Comparison of ENCODE assay signal across 12 mouse cellular contexts in the genomic region with DNA sequence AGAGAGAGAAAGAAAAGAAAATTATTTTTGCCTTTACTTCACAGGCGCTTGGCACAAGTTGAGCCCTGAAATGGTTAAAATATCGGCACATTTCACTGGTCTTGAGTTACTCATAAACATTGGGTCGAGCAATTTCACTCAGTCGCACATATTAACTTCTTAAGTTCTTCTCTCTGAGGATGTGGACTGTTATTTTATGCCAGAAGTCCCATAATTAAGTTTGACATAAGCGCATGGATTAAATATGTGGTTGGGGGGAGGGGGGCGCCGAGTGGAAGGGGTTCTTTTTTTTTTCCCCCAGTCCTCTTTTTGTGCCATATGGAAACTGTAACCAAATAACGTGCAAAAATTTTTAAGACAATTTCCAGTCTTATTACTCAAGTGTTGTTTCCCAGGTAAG.
"Had no signal": no experiment of that assay in that cellular context is flagged by ENCODE, and none has a peak within 500 bp of the region (broad histone marks: within the 10 kb centered on the region; RNA-seq: fewer than 3 reads in every experiment).

No protein-coding gene starts in this region.

- H3K4me2 ChIP-seq: intestine, embryonic 15.5 days; midbrain, embryonic 15.5 days; neural tube, embryonic 13.5 days had no signal

- H3K9ac ChIP-seq: intestine, embryonic 15.5 days; liver, embryonic 15.5 days; midbrain, embryonic 15.5 days; neural tube, embryonic 13.5 days had no signal

- DNase-seq: kidney, postnatal 14 days; left cerebral cortex, postnatal 4 days; lung, adult 2 months; lung, postnatal 36 days; thymus, adult 18-20 months; thymus, postnatal 25 days had no signal

- H3K36me3 ChIP-seq: intestine, embryonic 15.5 days; liver, embryonic 15.5 days; midbrain, embryonic 10.5 days; midbrain, embryonic 15.5 days; neural tube, embryonic 13.5 days had no signal

- H3K9me3 ChIP-seq: intestine, embryonic 15.5 days; liver, embryonic 15.5 days; midbrain, embryonic 10.5 days; midbrain, embryonic 15.5 days; neural tube, embryonic 13.5 days had no signal

- ATAC-seq: intestine, embryonic 15.5 days; lung, postnatal 0 days; midbrain, embryonic 15.5 days had no signal

- H3K27ac ChIP-seq: intestine, embryonic 15.5 days; liver, embryonic 15.5 days; midbrain, embryonic 10.5 days; midbrain, embryonic 15.5 days; neural tube, embryonic 13.5 days had no signal

- H3K4me3 ChIP-seq: intestine, embryonic 15.5 days; midbrain, embryonic 10.5 days; midbrain, embryonic 15.5 days; neural tube, embryonic 13.5 days had no signal

- H3K27me3 ChIP-seq: intestine, embryonic 15.5 days; liver, embryonic 15.5 days; midbrain, embryonic 15.5 days had no signal
